Mouse (Mus musculus): ENCODE measurements at regions not wholly inside any gene's neighbourhood (a gene's known extent, or its start where the extent isn't known, plus 50 kb on each side); places are given as distances from the start of the nearest gene placed in this dataset.

GRCm38 (mm10) chr17:48616205-48616604 is 161.5 kb downstream of the Unc5cl start:
- no peaks in the 10 kb centered on the region for H3K27me3 ChIP-seq (replicated peaks)
- no peak overlapping the region for H3K27ac ChIP-seq
- H3K4me2 ChIP-seq, result no peak overlapping the region
- H3K9ac ChIP-seq, result no peak overlapping the region
- H3K9me3 ChIP-seq, result no peaks in the 10 kb centered on the region
- H3K36me3 ChIP-seq, result no peaks in the 10 kb centered on the region
- no peak overlapping the region for H3K4me3 ChIP-seq (replicated peaks)
- H3K4me1 ChIP-seq, result no peaks in the 10 kb centered on the region
- no peak for ATAC-seq (ENCODE audit: insufficient read depth, low FRiP score, low read depth)
- WGBS, result 37% methylated on average over 4 of the region's 4 CpGs

DNA sequence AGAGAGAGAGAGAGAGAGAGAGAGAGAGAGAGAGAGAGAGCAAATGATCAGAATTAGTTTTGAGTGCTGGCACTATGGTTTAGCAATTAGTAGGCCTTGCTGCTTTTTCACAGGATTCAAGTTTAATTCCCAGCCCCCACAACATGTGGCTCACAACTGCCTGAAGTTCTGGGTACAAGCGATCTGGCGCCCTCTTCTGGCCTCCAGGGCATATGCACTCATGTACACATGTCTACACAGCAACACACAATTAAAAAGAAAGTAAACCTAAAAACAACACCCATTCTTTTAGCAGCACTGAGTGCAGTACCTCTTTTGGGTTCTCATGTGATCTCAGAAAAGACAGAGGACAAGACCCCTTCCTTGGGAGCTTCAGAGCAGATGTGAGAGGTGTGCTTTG is 166.2 kb downstream of the Unc5cl start:
- 68% methylated on average over 2 of the region's 2 CpGs for WGBS
- no peak for ATAC-seq (ENCODE audit: insufficient read depth, low FRiP score, low read depth)

GRCm38 (mm10) chr17:48621676-48622075 is 167.0 kb downstream of the Unc5cl start:
- H3K4me3 ChIP-seq (replicated peaks), result no peak overlapping the region
- 94% methylated on average over 11 of the region's 11 CpGs for WGBS
- ATAC-seq (ENCODE audit: insufficient read depth, low FRiP score, low read depth), result no peak

More for the DNA sequence above, 166.2 kb downstream of the Unc5cl start:
- Histone ChIP-seq H3K9me3 (no peaks in the 10 kb centered on the region), H3K27me3 (replicated peaks) (no peaks in the 10 kb centered on the region), H3K27ac (no peak overlapping the region), H3K36me3 (no peaks in the 10 kb centered on the region), H3K4me1 (no peaks in the 10 kb centered on the region), H3K4me2 (no peak overlapping the region), H3K9ac (no peak overlapping the region), H3K4me3 (replicated peaks) (no peak overlapping the region)

DNA sequence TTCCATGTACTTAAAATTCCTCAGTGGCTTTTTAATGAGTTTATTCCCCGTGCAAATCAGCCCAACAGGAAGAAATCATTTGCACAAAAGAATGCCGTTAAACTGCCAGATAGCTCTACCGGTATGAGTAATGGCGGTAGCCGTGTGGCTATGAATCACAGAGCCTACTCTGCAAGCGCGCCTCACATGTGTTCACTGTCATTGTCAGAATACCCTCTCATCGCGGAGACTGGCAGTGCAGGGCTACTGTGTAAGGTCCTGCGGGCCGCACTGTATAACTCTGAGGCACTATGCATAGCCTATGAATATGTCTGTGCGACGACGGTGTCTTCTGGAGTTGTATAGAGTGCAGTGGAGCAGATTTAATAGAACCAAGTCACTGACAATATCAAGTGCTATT is 170.2 kb downstream of the Unc5cl start:
- WGBS, result 74% methylated on average over 14 of the region's 14 CpGs
- no peak overlapping the region for H3K4me3 ChIP-seq (replicated peaks)

More at GRCm38 (mm10) chr17:48621676-48622075, 167.0 kb downstream of the Unc5cl start:
- no peaks in the 10 kb centered on the region for H3K36me3 ChIP-seq
- no peaks in the 10 kb centered on the region for H3K4me1 ChIP-seq
- no peak overlapping the region for H3K27ac ChIP-seq
- H3K9ac ChIP-seq, result no peak overlapping the region
- H3K4me2 ChIP-seq, result no peak overlapping the region
- H3K27me3 ChIP-seq (replicated peaks), result no peaks in the 10 kb centered on the region
- no peaks in the 10 kb centered on the region for H3K9me3 ChIP-seq

DNA sequence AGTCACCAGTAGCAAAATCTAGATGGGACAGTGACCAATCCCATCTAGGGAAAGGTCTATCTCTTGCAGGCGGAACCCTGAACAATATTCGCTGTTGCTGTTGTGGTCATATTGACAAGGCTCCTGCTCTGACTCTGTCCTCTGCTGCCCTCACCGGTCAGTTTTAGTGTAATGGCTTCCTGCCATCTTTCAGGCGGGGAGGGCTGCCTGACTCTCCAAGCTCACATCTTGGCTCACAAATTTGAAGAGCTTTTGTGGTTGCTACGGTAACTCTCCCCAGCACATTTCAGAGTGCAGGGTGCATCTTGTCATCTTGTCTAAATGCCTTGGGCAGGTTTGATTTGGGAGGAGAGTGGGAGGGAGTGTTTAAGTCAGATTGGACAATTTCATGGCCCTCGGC is 171.3 kb downstream of the Unc5cl start:
- no peak overlapping the region for H3K9ac ChIP-seq
- H3K4me1 ChIP-seq, result no peaks in the 10 kb centered on the region
- no peaks in the 10 kb centered on the region for H3K36me3 ChIP-seq
- H3K4me2 ChIP-seq, result no peak overlapping the region
- WGBS, result 82% methylated on average over 6 of the region's 6 CpGs
- H3K27me3 ChIP-seq (replicated peaks), result no peaks in the 10 kb centered on the region
- ATAC-seq (ENCODE audit: insufficient read depth, low FRiP score, low read depth), result no peak
- no peaks in the 10 kb centered on the region for H3K9me3 ChIP-seq
- no peak overlapping the region for H3K27ac ChIP-seq
- H3K4me3 ChIP-seq (replicated peaks), result no peak overlapping the region

More for the DNA sequence above, 170.2 kb downstream of the Unc5cl start:
- Histone ChIP-seq H3K4me2 (no peak overlapping the region), H3K4me1 (no peaks in the 10 kb centered on the region), H3K9me3 (no peaks in the 10 kb centered on the region), H3K36me3 (no peaks in the 10 kb centered on the region), H3K27me3 (replicated peaks) (no peaks in the 10 kb centered on the region), H3K27ac (no peak overlapping the region), H3K9ac (no peak overlapping the region)
- no peak for ATAC-seq (ENCODE audit: insufficient read depth, low FRiP score, low read depth)

DNA sequence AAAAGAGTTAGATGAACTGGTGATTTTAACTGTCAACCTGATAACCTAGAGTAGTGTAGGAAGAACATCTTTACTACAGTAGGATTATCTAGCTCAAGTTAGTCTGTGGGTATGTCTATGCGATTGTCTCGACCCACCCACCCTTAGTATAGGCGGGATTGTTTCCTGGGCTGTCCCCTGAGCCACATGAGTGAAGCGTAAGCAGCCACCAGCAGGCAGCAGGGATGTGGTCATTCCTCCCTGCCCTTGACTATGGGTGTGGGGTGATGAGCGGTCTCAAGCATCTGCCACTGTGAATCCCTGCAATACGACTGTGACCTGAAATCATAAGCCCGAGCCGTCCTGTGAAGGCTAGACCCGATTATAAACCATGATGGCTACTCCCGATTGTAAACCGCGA is 184.9 kb downstream of the Unc5cl start:
- H3K9me3 ChIP-seq, result no peaks in the 10 kb centered on the region
- no peak overlapping the region for H3K4me3 ChIP-seq (replicated peaks)
- H3K4me2 ChIP-seq, result no peak overlapping the region
- WGBS, result 89% methylated on average over 12 of the region's 12 CpGs
- no peak for ATAC-seq (ENCODE audit: insufficient read depth, low FRiP score, low read depth)
- no peaks in the 10 kb centered on the region for H3K27me3 ChIP-seq (replicated peaks)
- no peaks in the 10 kb centered on the region for H3K4me1 ChIP-seq
- no peak overlapping the region for H3K9ac ChIP-seq
- no peak overlapping the region for H3K27ac ChIP-seq
- H3K36me3 ChIP-seq, result no peaks in the 10 kb centered on the region

DNA sequence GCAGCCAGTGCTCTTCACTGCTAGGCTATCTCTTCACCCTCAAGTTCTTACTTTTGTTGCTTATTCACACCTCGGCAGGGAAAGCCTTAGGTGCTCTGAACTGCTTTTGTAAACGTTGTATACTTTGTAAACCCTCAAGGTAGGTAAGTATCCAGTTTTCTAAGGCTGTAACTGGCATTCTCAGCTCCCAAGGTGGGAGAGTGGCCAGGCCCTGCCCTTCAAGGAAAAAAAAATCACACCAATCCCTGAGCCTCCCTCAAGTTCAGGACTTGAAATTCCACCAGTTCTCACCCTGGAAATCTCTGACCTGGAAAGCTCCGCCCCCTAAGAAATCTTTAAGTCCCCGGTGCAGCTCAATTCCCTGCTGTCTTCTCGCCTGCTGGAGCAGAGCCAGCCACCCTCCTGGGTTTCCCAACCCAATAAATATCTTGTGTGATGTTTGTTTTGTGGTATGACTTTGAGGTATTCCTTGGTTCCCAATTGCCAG is 188.9 kb downstream of the Unc5cl start:
- WGBS, result 18% methylated on average over 5 of the region's 5 CpGs
- no peaks in the 10 kb centered on the region for H3K4me1 ChIP-seq
- no peaks in the 10 kb centered on the region for H3K36me3 ChIP-seq
- no peak for ATAC-seq (ENCODE audit: insufficient read depth, low FRiP score, low read depth)
- no peak overlapping the region for H3K9ac ChIP-seq
- H3K4me2 ChIP-seq, result no peak overlapping the region
- H3K9me3 ChIP-seq, result no peaks in the 10 kb centered on the region
- no peak overlapping the region for H3K27ac ChIP-seq
- no peaks in the 10 kb centered on the region for H3K27me3 ChIP-seq (replicated peaks)
- no peak overlapping the region for H3K4me3 ChIP-seq (replicated peaks)

DNA sequence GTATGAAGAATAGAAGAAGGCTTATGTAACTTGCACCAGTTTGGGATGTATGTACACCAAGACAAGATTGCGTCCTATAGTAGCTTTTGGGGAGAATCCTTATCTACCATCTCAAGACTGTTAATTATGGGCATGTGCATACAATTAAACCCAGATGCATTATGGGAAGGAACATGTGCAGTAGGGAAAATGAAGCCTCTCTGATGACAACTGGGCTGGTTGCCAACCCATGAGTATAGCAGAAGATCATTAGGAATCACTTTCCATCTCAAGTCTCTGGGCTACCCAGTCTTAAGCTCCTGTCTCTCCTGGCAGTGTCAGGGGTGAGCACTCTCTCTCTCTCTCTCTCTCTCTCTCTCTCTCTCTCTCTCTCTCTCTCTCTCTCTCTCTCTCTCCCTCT is 190.4 kb downstream of the Unc5cl start:
- Histone ChIP-seq H3K27me3 (replicated peaks) (no peaks in the 10 kb centered on the region), H3K36me3 (no peaks in the 10 kb centered on the region), H3K27ac (no peak overlapping the region), H3K4me2 (no peak overlapping the region), H3K9ac (no peak overlapping the region), H3K4me1 (no peaks in the 10 kb centered on the region), H3K9me3 (no peaks in the 10 kb centered on the region), H3K4me3 (replicated peaks) (no peak overlapping the region)
- 89% methylated on average over 1 of the region's 1 CpGs for WGBS
- no peak for ATAC-seq (ENCODE audit: insufficient read depth, low FRiP score, low read depth)

DNA sequence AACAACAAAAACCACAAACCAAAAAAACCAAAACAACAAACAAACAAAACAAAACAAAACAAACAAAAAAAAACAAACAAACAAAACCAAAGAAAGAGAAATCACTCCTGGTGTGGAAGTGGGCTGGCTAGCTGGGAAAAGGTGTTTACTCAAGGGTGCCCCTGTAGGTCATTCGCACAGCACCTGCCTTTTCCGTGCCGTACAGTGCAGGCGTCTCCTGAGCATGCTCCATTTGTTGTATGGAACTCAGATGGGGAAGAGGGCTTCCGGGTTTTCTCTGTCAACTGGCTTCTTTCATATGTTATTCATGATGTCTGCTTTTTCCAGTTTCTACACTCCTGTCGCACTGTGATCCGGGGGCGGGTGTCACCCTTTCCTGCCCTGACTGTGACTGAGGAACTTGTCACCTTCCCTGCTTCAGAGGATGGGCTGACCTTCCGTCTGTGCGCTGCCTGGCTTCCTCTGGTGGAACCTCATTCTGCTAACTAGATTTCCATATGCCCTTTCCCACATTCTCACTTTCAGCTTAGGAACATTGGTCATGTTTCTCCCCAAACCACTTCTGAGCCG is 192.0 kb downstream of the Unc5cl start:
- no peaks in the 10 kb centered on the region for H3K4me1 ChIP-seq
- ATAC-seq (ENCODE audit: insufficient read depth, low FRiP score, low read depth), result no peak
- no peak overlapping the region for H3K27ac ChIP-seq
- H3K4me2 ChIP-seq, result peak overlapping the region; percentile 43
- no peaks in the 10 kb centered on the region for H3K9me3 ChIP-seq
- 49% methylated on average over 11 of the region's 11 CpGs for WGBS
- H3K4me3 ChIP-seq (replicated peaks), result no peak overlapping the region
- H3K9ac ChIP-seq, result no peak overlapping the region
- H3K36me3 ChIP-seq, result no peaks in the 10 kb centered on the region
- no peaks in the 10 kb centered on the region for H3K27me3 ChIP-seq (replicated peaks)

GRCm38 (mm10) chr17:48647431-48647830 is 192.7 kb downstream of the Unc5cl start:
- H3K4me2 ChIP-seq, result peak overlapping the region; percentile 43
- 0 out of 2 replicates have a peak overlapping the region, but pooled peaks have one; percentile 5 for H3K4me3 ChIP-seq (replicated peaks)
- no peak overlapping the region for H3K27ac ChIP-seq
- no peaks in the 10 kb centered on the region for H3K36me3 ChIP-seq
- no peaks in the 10 kb centered on the region for H3K27me3 ChIP-seq (replicated peaks)
- WGBS, result 43% methylated on average over 14 of the region's 14 CpGs
- no peaks in the 10 kb centered on the region for H3K9me3 ChIP-seq
- no peaks in the 10 kb centered on the region for H3K4me1 ChIP-seq
- no peak overlapping the region for H3K9ac ChIP-seq
- no peak for ATAC-seq (ENCODE audit: insufficient read depth, low FRiP score, low read depth)

- no peak for ATAC-seq (ENCODE audit: insufficient read depth, low FRiP score, low read depth)
- WGBS, result 78% methylated on average over 13 of the region's 13 CpGs
- H3K27ac ChIP-seq, result no peak overlapping the region
Measured at GRCm38 (mm10) chr17:48650556-48650955, 195.9 kb downstream of the Unc5cl start.

DNA sequence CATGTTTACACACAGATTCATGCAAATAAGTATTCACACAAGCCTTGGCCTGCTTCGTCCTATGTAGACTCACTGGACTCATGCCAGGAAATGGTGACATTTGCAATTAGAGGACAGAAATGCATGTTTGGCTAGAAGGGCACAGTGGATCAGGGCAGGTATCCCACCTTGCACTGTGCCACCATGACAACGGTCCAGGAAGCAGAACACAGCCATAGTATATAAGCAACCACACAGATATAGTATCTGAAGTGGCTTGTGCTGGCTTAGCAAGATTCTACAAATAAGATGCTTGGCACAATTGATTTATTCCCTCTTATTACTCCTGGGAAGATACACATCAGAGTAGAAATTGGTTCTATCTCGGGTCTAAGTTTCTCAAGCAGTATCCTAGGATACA is 218.0 kb downstream of the Unc5cl start:
- no peak overlapping the region for H3K4me2 ChIP-seq
- ATAC-seq (ENCODE audit: insufficient read depth, low FRiP score, low read depth), result no peak

More at GRCm38 (mm10) chr17:48650556-48650955, 195.9 kb downstream of the Unc5cl start:
- no peak overlapping the region for H3K4me3 ChIP-seq (replicated peaks)
- no peaks in the 10 kb centered on the region for H3K27me3 ChIP-seq (replicated peaks)
- H3K9ac ChIP-seq, result no peak overlapping the region
- H3K9me3 ChIP-seq, result no peaks in the 10 kb centered on the region
- no peak overlapping the region for H3K4me2 ChIP-seq
- H3K36me3 ChIP-seq, result no peaks in the 10 kb centered on the region
- H3K4me1 ChIP-seq, result no peaks in the 10 kb centered on the region

More for the DNA sequence above, 218.0 kb downstream of the Unc5cl start:
- H3K27me3 ChIP-seq (replicated peaks), result no peaks in the 10 kb centered on the region
- 81% methylated on average over 3 of the region's 3 CpGs for WGBS
- H3K36me3 ChIP-seq, result no peaks in the 10 kb centered on the region
- H3K4me3 ChIP-seq (replicated peaks), result no peak overlapping the region
- no peaks in the 10 kb centered on the region for H3K9me3 ChIP-seq
- H3K27ac ChIP-seq, result no peak overlapping the region
- no peaks in the 10 kb centered on the region for H3K4me1 ChIP-seq
- no peak overlapping the region for H3K9ac ChIP-seq
